Mouse (Mus musculus): ENCODE data around the gene Cpne2. TPM values are rescaled to one million over a fixed set of nuclear protein-coding genes. Genes with fewer than 3 reads are reported as not detected.

The Cpne2 gene
- polyA plus RNA-seq, 1 experiment from 2014 or later, result 9.2 TPM

DNA sequence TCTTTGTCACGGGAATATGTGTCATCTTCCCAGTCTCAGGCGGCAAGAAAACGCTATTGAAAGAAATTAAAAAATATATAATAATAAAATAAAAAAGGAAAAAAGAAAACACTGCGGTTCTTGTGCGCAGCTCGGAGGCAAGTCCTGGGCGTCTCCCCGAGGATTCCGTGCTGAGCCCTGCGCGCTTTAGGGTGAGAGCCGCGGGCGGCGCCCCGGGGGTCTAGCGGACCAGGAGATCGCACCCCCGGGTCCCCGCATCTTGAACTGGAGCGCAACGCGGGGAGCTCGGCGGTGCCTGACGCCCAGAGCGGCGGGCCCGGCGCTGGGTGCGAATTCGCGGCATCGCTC lies 291 bp upstream of the Cpne2 start:
- peak overlapping the region; percentile 94 for H3K4me2 ChIP-seq (replicated peaks; ENCODE audit: low read depth, low read length)
- H3K36me3 ChIP-seq (ENCODE audit: insufficient read depth, low read length), result no peaks in the 10 kb centered on the region
- no peak for TF ChIP-seq CTCF (IDR thresholded peaks at IDR 0.05)
- TF ChIP-seq EP300 (IDR thresholded peaks at IDR 0.05), result no peak
- 1% methylated on average over 32 of the region's 34 CpGs for WGBS
- peak overlapping the region; percentile 41; the same call in 1 of the 2 replicates for H3K9ac ChIP-seq (replicated peaks; ENCODE audit: low read depth)
- peak overlapping the region; percentile 59 for H3K4me3 ChIP-seq (ENCODE audit: low read depth, low read length)
- no peaks in the 10 kb centered on the region for H3K9me3 ChIP-seq (ENCODE audit: low read length)
- no peaks in the 10 kb centered on the region for H3K4me1 ChIP-seq (ENCODE audit: insufficient read depth, low read depth, low read length)
- ATAC-seq, result peak; percentile 11; the same call in 1 of the 2 replicates
- H3K27ac ChIP-seq (ENCODE audit: low read length), result no peak overlapping the region
- no peak for DNase-seq (ENCODE audit: low spot score)
- H3K27me3 ChIP-seq (replicated peaks; ENCODE audit: insufficient read depth, low read length), result no peaks in the 10 kb centered on the region

DNA sequence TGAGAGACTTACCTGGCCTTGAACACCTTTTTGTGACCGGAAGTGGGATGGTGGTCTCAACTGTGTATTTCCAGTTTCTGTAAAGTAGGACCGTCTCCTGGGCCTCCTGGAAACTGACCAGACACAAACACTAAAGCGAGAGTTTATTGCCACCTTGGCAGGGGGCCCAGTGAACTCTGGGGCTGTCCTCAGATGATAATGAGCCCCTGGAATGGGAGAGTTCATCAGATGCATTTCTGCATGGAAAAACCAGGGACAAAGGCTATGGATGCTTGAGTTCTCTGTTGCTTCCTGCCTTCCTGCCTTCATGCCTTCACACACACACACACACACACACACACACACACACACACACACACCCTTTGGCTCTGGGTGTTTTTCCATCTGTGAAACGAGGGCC lies 1.8 kb downstream of the Cpne2 start:
- Histone ChIP-seq H3K4me3 (ENCODE audit: low read depth, low read length) (no peak overlapping the region), H3K4me2 (replicated peaks; ENCODE audit: low read depth, low read length) (no peak overlapping the region), H3K9me3 (ENCODE audit: low read length) (no peaks in the 10 kb centered on the region), H3K36me3 (ENCODE audit: insufficient read depth, low read length) (no peaks in the 10 kb centered on the region), H3K27me3 (replicated peaks; ENCODE audit: insufficient read depth, low read length) (no peaks in the 10 kb centered on the region), H3K27ac (ENCODE audit: low read length) (no peak overlapping the region), H3K9ac (replicated peaks; ENCODE audit: low read depth) (no peak overlapping the region), H3K4me1 (ENCODE audit: insufficient read depth, low read depth, low read length) (no peaks in the 10 kb centered on the region)
- TF ChIP-seq EP300 (IDR thresholded peaks at IDR 0.05) (no peak), CTCF (IDR thresholded peaks at IDR 0.05) (no peak)
- DNase-seq (ENCODE audit: low spot score), result no peak
- ATAC-seq, result no peak
- WGBS, result 27% methylated on average over 4 of the region's 4 CpGs

DNA sequence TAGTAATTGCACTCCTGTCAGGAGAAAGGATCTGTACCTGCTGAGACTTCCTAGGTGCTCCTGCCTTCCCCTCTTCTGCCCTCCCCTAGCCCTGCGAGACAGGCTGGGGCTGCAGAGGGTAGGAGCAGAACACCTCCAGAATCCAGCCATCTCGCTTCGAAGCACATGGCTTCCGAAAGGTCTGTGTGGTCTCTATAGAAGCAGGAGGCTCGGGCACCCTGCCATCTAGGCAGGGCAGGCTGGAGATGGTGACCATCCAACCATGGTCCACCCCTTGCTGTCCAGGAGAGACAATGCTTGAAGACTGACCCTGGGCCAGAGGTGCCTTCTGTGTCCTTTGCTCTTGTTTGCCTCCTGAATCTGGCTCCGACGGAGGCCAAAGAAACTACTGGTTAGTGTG lies 2.8 kb downstream of the Cpne2 start:
- Histone ChIP-seq H3K4me1 (ENCODE audit: insufficient read depth, low read depth, low read length) (no peaks in the 10 kb centered on the region), H3K36me3 (ENCODE audit: insufficient read depth, low read length) (no peaks in the 10 kb centered on the region), H3K4me2 (replicated peaks; ENCODE audit: low read depth, low read length) (no peak overlapping the region), H3K9ac (replicated peaks; ENCODE audit: low read depth) (no peak overlapping the region), H3K9me3 (ENCODE audit: low read length) (no peaks in the 10 kb centered on the region), H3K27me3 (replicated peaks; ENCODE audit: insufficient read depth, low read length) (no peaks in the 10 kb centered on the region), H3K4me3 (ENCODE audit: low read depth, low read length) (no peak overlapping the region), H3K27ac (ENCODE audit: low read length) (no peak overlapping the region)
- ATAC-seq (no peak), DNase-seq (ENCODE audit: low spot score) (no peak)
- WGBS, result 84% methylated on average over 7 of the region's 7 CpGs
- TF ChIP-seq CTCF (IDR thresholded peaks at IDR 0.05) (no peak), EP300 (IDR thresholded peaks at IDR 0.05) (no peak)

DNA sequence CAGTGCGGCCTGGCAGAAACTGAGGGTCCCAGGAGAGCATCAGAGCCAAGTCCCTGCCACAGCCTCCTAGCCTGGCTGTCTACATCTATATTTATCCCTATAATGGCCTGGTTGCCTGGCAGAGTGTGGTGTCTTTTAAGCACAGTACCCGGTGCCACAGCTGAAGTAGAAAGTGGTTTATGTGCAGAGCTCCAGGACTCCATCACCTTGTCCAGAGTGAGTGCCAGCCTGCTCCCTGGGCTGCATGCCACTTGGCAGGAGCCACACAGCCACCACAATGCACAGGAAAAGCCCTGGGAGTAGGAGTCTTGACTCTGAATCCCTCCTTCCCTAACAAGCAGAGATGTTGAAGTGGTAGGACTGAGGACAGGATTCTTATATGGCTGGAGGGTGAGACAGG lies 4.7 kb downstream of the Cpne2 start:
- no peak for DNase-seq (ENCODE audit: low spot score)
- H3K4me1 ChIP-seq (ENCODE audit: insufficient read depth, low read depth, low read length), result no peaks in the 10 kb centered on the region

DNA sequence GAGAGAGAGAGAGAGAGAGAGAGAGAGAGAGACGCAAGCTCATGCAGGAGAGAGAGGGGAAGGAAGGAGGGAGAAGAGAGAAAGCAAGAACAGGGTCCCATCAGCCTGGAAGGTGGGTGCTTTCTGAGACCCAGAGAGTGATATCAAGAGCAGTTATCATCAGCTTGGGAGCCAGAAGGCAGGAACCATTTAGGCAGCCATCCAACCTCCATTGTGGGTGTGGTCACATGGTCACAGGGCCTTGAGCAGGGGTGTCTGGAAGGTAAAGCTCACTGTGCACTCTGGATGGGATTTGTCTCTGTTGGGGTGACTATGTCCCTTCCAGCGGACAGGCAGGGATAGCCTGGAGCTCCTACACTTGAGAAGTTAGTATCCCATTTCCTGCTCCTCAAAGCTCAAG lies 7.2 kb downstream of the Cpne2 start:
- ATAC-seq (no peak), DNase-seq (ENCODE audit: low spot score) (no peak)
- H3K4me3 ChIP-seq (ENCODE audit: low read depth, low read length), result no peak overlapping the region
- no peak for TF ChIP-seq EP300 (IDR thresholded peaks at IDR 0.05)
- no peak for TF ChIP-seq CTCF (IDR thresholded peaks at IDR 0.05)
- H3K9ac ChIP-seq (replicated peaks; ENCODE audit: low read depth), result no peak overlapping the region
- no peaks in the 10 kb centered on the region for H3K27me3 ChIP-seq (replicated peaks; ENCODE audit: insufficient read depth, low read length)
- H3K9me3 ChIP-seq (ENCODE audit: low read length), result no peaks in the 10 kb centered on the region
- H3K4me2 ChIP-seq (replicated peaks; ENCODE audit: low read depth, low read length), result no peak overlapping the region
- no peaks in the 10 kb centered on the region for H3K36me3 ChIP-seq (ENCODE audit: insufficient read depth, low read length)
- no peaks in the 10 kb centered on the region for H3K4me1 ChIP-seq (ENCODE audit: insufficient read depth, low read depth, low read length)
- 83% methylated on average over 2 of the region's 2 CpGs for WGBS
- H3K27ac ChIP-seq (ENCODE audit: low read length), result no peak overlapping the region

More for the DNA sequence above, 4.7 kb downstream of the Cpne2 start:
- 78% methylated on average over 2 of the region's 2 CpGs for WGBS
- Histone ChIP-seq H3K4me3 (ENCODE audit: low read depth, low read length) (no peak overlapping the region), H3K36me3 (ENCODE audit: insufficient read depth, low read length) (no peaks in the 10 kb centered on the region), H3K27me3 (replicated peaks; ENCODE audit: insufficient read depth, low read length) (no peaks in the 10 kb centered on the region), H3K4me2 (replicated peaks; ENCODE audit: low read depth, low read length) (no peak overlapping the region), H3K27ac (ENCODE audit: low read length) (no peak overlapping the region), H3K9me3 (ENCODE audit: low read length) (no peaks in the 10 kb centered on the region), H3K9ac (replicated peaks; ENCODE audit: low read depth) (no peak overlapping the region)
- ATAC-seq, result no peak
- no peak for TF ChIP-seq CTCF (IDR thresholded peaks at IDR 0.05)
- TF ChIP-seq EP300 (IDR thresholded peaks at IDR 0.05), result no peak

DNA sequence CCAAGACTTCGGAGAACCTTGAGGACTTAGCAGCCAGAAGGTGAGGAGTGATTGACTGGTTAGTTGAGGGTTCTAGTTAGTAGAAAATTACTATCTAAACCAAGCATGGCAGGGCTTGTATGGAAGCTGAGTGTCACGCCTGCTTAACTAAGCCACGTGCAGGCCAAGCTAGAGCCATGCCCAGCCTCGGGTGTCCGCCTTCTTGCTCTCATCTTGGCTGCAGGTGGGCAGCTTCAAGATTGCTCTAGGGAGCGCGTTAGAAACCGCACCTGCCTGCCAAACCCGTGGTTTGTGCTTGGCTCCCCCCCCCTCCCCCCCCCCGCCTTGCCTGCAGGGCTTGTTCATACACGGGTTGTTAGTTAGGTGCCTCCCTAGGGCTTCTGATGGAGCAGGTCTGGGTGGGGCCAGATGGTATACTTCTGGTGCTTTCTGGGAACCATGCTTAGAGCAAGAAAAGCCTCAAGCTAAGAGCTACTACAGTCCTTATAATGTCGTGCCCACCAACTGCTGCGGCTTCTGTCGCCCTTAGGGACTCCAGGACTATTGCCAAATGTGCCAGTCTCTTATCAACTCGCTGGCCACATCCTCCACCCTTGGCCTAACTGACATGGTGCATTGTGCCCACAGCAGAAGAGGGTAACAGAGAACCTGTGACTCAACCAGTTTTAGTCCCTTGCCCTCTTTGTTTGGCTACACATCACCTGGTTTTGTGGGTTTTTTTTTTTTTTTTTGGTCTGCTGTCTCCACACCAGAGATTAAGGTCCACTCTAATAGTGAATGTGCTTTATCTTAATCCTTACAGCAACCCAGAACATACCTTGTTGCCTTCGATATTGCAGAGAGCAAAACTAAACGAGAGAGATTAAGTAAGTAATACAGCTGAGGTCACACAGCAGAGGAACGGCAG lies 8.4 kb downstream of the Cpne2 start:
- ATAC-seq (no peak), DNase-seq (ENCODE audit: low spot score) (no peak)
- H3K4me3 ChIP-seq (ENCODE audit: low read depth, low read length), result no peak overlapping the region
- H3K4me2 ChIP-seq (replicated peaks; ENCODE audit: low read depth, low read length), result no peak overlapping the region
- H3K36me3 ChIP-seq (ENCODE audit: insufficient read depth, low read length), result no peaks in the 10 kb centered on the region
- no peak overlapping the region for H3K27ac ChIP-seq (ENCODE audit: low read length)
- H3K9ac ChIP-seq (replicated peaks; ENCODE audit: low read depth), result no peak overlapping the region
- no peaks in the 10 kb centered on the region for H3K9me3 ChIP-seq (ENCODE audit: low read length)
- 64% methylated on average over 18 of the region's 18 CpGs for WGBS
- H3K4me1 ChIP-seq (ENCODE audit: insufficient read depth, low read depth, low read length), result no peaks in the 10 kb centered on the region
- TF ChIP-seq EP300 (IDR thresholded peaks at IDR 0.05), result no peak
- no peak for TF ChIP-seq CTCF (IDR thresholded peaks at IDR 0.05)
- H3K27me3 ChIP-seq (replicated peaks; ENCODE audit: insufficient read depth, low read length), result no peaks in the 10 kb centered on the region

All from lung, postnatal 0 days (tissue).